Mouse (Mus musculus) thymus, adult 2 months (tissue): Measurements from ENCODE around the gene Apbb2. TPM values are rescaled to one million over a fixed set of nuclear protein-coding genes. Genes with fewer than 3 reads are reported as not detected.

Source experiments
- DNase-seq: peaks from one replicate; pipeline ENCODE4 v3.0.0; 2021
- H3K27ac ChIP-seq: fragments of 200-500 bp; 2 replicates; pipeline ENCODE4 v1.5.1; 2012; ENCODE audit warnings: low read length, control low read depth; ENCODE audit not compliant: control insufficient read depth, insufficient read depth
- H3K27me3 ChIP-seq: fragments of 200-500 bp; 2 replicates; pipeline ENCODE4 v1.6.1; 2012; ENCODE audit warnings: mild to moderate bottlenecking, low read length, moderate library complexity, mixed read lengths; ENCODE audit not compliant: control insufficient read depth, insufficient read depth
- H3K36me3 ChIP-seq: fragments of 200-500 bp; 2 replicates; pipeline ENCODE4 v1.6.1; 2012; ENCODE audit warnings: mild to moderate bottlenecking, low read length, moderate library complexity; ENCODE audit not compliant: control insufficient read depth, insufficient read depth
- H3K4me1 ChIP-seq: fragments of 200-500 bp; replicated peaks from 2 replicates; pipeline ENCODE4 v1.6.1; 2012; ENCODE audit warnings: low read length; ENCODE audit not compliant: control insufficient read depth, insufficient read depth
- H3K4me3 ChIP-seq: fragments of 200-500 bp; 2 replicates; pipeline ENCODE4 v1.5.1; 2012; ENCODE audit warnings: mild to moderate bottlenecking, low read length, control low read depth, moderate library complexity; ENCODE audit not compliant: control insufficient read depth, insufficient read depth
- CTCF ChIP-seq: fragments of 200-500 bp; IDR thresholded peaks from 2 replicates; pipeline ENCODE4 v1.5.1; 2012; ENCODE audit warnings: mild to moderate bottlenecking, control low read depth, low read length, moderate library complexity, borderline replicate concordance; ENCODE audit not compliant: control insufficient read depth, poor library complexity, insufficient read depth; ENCODE audit errors: extremely low read depth
- POLR2A ChIP-seq: fragments of 200-500 bp; IDR thresholded peaks from 2 replicates; pipeline ENCODE4 v1.6.1; 2012; ENCODE audit warnings: mild to moderate bottlenecking, low read length, control low read depth, moderate library complexity; ENCODE audit not compliant: control insufficient read depth, poor library complexity, insufficient read depth; ENCODE audit errors: extremely low read depth
- WGBS: fragments of 180-500 bp; shearing (Covaris S2); methylation state at CpG from one replicate; pipeline ENCODE4 v1.1.7; 2018; 5-methylcytosine and 5-hydroxymethylcytosine counted together
- polyA plus RNA-seq: library from polyadenylated mRNA; depleted of rRNA; stranded (reverse); fragments of >200 nt; gene quantifications from 2 replicates; pipeline ENCODE4 v1.2.3, GENCODE M21; 2012

The Apbb2 gene
- polyA plus RNA-seq, 1 experiment, result 2.6 TPM

- WGBS, result 96% methylated on average over 11 of the region's 11 CpGs
- TF ChIP-seq CTCF, result no peak
- no peak for TF ChIP-seq POLR2A
- no peaks in the 10 kb centered on the region for H3K4me1 ChIP-seq
- no peaks in the 10 kb centered on the region for H3K36me3 ChIP-seq
- DNase-seq, result no peak
- H3K4me3 ChIP-seq, result no peak overlapping the region
- no peaks in the 10 kb centered on the region for H3K27me3 ChIP-seq
- H3K27ac ChIP-seq, result no peak overlapping the region
These were observed 12.9 kb downstream of the Apbb2 start for GRCm38 (mm10) chr5:66605636-66606035.

GRCm38 (mm10) chr5:66604423-66604822, 14.2 kb downstream of the Apbb2 start:
- no peak overlapping the region for H3K27ac ChIP-seq
- no peak overlapping the region for H3K4me3 ChIP-seq
- DNase-seq, result no peak
- no peak for TF ChIP-seq POLR2A
- no peak for TF ChIP-seq CTCF
- 85% methylated on average over 4 of the region's 4 CpGs for WGBS
- no peaks in the 10 kb centered on the region for H3K36me3 ChIP-seq
- no peaks in the 10 kb centered on the region for H3K4me1 ChIP-seq
- no peaks in the 10 kb centered on the region for H3K27me3 ChIP-seq

GRCm38 (mm10) chr5:66603746-66604145, 14.8 kb downstream of the Apbb2 start:
- TF ChIP-seq CTCF, result no peak
- no peak for TF ChIP-seq POLR2A
- no peak overlapping the region for H3K27ac ChIP-seq
- no peaks in the 10 kb centered on the region for H3K36me3 ChIP-seq
- WGBS, result 55% methylated on average over 8 of the region's 8 CpGs
- no peaks in the 10 kb centered on the region for H3K4me1 ChIP-seq
- no peak overlapping the region for H3K4me3 ChIP-seq
- no peaks in the 10 kb centered on the region for H3K27me3 ChIP-seq
- no peak for DNase-seq

- TF ChIP-seq POLR2A (no peak), CTCF (no peak)
- Histone ChIP-seq H3K4me1 (no peaks in the 10 kb centered on the region), H3K4me3 (no peak overlapping the region), H3K27ac (no peak overlapping the region), H3K36me3 (no peaks in the 10 kb centered on the region), H3K27me3 (no peaks in the 10 kb centered on the region)
- DNase-seq, result no peak
- 54% methylated on average over 7 of the region's 7 CpGs for WGBS
These were observed 15.4 kb downstream of the Apbb2 start for GRCm38 (mm10) chr5:66603223-66603622.

GRCm38 (mm10) chr5:66602287-66602820, 16.2 kb downstream of the Apbb2 start:
- Histone ChIP-seq H3K36me3 (no peaks in the 10 kb centered on the region), H3K27ac (no peak overlapping the region), H3K4me3 (no peak overlapping the region), H3K4me1 (no peaks in the 10 kb centered on the region), H3K27me3 (no peaks in the 10 kb centered on the region)
- 33% methylated on average over 9 of the region's 9 CpGs for WGBS
- TF ChIP-seq POLR2A (no peak), CTCF (no peak)
- no peak for DNase-seq

GRCm38 (mm10) chr5:66600415-66600814, 18.2 kb downstream of the Apbb2 start:
- DNase-seq, result no peak
- Histone ChIP-seq H3K27ac (no peak overlapping the region), H3K4me3 (no peak overlapping the region), H3K27me3 (no peaks in the 10 kb centered on the region), H3K36me3 (no peaks in the 10 kb centered on the region), H3K4me1 (no peaks in the 10 kb centered on the region)
- TF ChIP-seq CTCF (no peak), POLR2A (no peak)
- 81% methylated on average over 8 of the region's 8 CpGs for WGBS

- WGBS, result 79% methylated on average over 9 of the region's 9 CpGs
- Histone ChIP-seq H3K4me1 (no peaks in the 10 kb centered on the region), H3K4me3 (no peak overlapping the region), H3K27me3 (no peaks in the 10 kb centered on the region), H3K36me3 (no peaks in the 10 kb centered on the region), H3K27ac (no peak overlapping the region)
- TF ChIP-seq CTCF (no peak), POLR2A (no peak)
- no peak for DNase-seq
These were observed 18.7 kb downstream of the Apbb2 start for GRCm38 (mm10) chr5:66599888-66600287.
